ENCODE assay signal across 8 mouse cellular contexts in the genomic region with DNA sequence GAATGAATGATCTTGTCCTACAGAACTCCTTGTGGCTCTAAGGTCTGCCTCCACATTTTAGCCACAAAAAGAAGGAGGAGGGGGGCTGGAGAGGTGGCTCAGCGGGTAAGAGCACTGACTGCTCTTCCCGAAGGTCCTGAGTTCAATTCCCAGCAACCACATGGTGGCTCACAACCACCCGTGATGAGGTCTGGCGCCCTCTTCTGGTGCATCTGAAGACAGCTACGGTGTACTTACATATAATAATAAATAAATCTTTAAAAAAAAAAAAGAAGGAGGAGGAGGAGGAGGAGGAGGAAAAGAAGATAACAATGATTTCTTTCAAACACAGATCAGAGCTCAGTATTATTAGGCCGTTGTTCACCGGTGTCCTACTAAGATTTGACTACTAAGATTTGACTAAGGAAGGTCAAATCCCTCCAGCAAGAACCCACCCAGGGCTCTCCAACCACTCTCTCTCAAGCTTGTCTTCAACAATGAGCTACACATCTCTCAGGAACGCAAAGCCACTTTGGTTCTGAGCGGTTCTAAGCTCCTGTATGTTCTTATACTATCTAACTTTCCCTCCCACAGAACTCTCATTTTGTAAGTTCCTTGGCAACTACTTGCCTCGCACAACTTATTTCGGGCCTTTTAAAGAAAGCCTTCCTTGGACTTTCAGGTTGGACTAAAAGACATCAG. TPM values are rescaled to one million over a fixed set of nuclear protein-coding genes. Genes with fewer than 3 reads are reported as not detected.
DNase-seq lines count a peak whose midpoint lies in the region; ATAC-seq and TF ChIP-seq lines count a peak whose summit lies in the region.

A gene (plus strand): TSS at position 631 of the 681 bp plus-strand sequence.

- WGBS in forebrain, embryonic 16.5 days = 54% methylated on average over 11 of the region's 11 CpGs
- 64% methylated on average over 11 of the region's 11 CpGs for WGBS in hindbrain, embryonic 14.5 days
- WGBS in liver, embryonic 15.5 days (ENCODE audit: insufficient replicate concordance) = 57% methylated on average over 11 of the region's 11 CpGs

- H3K4me2 ChIP-seq in forebrain, embryonic 16.5 days (ENCODE audit: low read length) = peak within 1 kb of the TSS; percentile 79
- peak within 1 kb of the TSS; percentile 65 for H3K4me2 ChIP-seq in hindbrain, embryonic 14.5 days (replicated peaks)
- H3K4me2 ChIP-seq in liver, embryonic 15.5 days = peak within 1 kb of the TSS; percentile 83

- TF ChIP-seq CTCF in layer of hippocampus, adult 2 months (conservative IDR thresholded peaks at IDR 0.05) = peak; percentile 46
- no peak for TF ChIP-seq CTCF in Patski (IDR thresholded peaks at IDR 0.05)

- POLR2A ChIA-PET in Patski (lab: Charles Lee) = interaction anchor here (0.8 to 1.2 kb wide), 2 partner anchors 17 to 33 kb away, joined by 3 read pairs; no protein-coding TSS in a partner anchor

- in situ Hi-C loops in Patski (cut with MboI; ENCODE audit: low pct_unique_long_range_greater_than_20kb) = no loop called here

- ATAC-seq in Patski = no peak
- no peak for ATAC-seq in forebrain, embryonic 16.5 days
- ATAC-seq in hindbrain, embryonic 14.5 days (ENCODE audit: low FRiP score) = no peak
- ATAC-seq in liver, embryonic 15.5 days (ENCODE audit: insufficient read depth) = no peak

- H3K27me3 ChIP-seq in Patski = no peaks in the 10 kb centered on the region
- H3K27me3 ChIP-seq in forebrain, embryonic 16.5 days (replicated peaks; ENCODE audit: control insufficient read depth, insufficient read depth, low read length) = no peaks in the 10 kb centered on the region
- H3K27me3 ChIP-seq in hindbrain, embryonic 14.5 days (ENCODE audit: control insufficient read depth, insufficient read depth, low read length) = no peaks in the 10 kb centered on the region
- no peaks in the 10 kb centered on the region for H3K27me3 ChIP-seq in liver, embryonic 15.5 days

- peaks cover 29% of the 10 kb centered on the region for H3K4me1 ChIP-seq in forebrain, embryonic 16.5 days (replicated peaks; ENCODE audit: control insufficient read depth, insufficient read depth, low read length)
- H3K4me1 ChIP-seq in hindbrain, embryonic 14.5 days (replicated peaks; ENCODE audit: control insufficient read depth, insufficient read depth, low read length) = peaks cover 26% of the 10 kb centered on the region
- H3K4me1 ChIP-seq in liver, embryonic 15.5 days (replicated peaks) = peaks cover 21% of the 10 kb centered on the region

- H3K4me3 ChIP-seq in layer of hippocampus, adult 2 months = peak within 1 kb of the TSS; percentile 80
- peak within 1 kb of the TSS; percentile 95 for H3K4me3 ChIP-seq in forebrain, embryonic 16.5 days (replicated peaks; ENCODE audit: low read length)
- peak within 1 kb of the TSS; percentile 53 for H3K4me3 ChIP-seq in hindbrain, embryonic 14.5 days (replicated peaks; ENCODE audit: low read length)
- H3K4me3 ChIP-seq in liver, embryonic 15.5 days (replicated peaks) = peak within 1 kb of the TSS; percentile 76

- H3K9ac ChIP-seq in forebrain, embryonic 16.5 days (replicated peaks; ENCODE audit: low read depth, low read length) = peak within 1 kb of the TSS; percentile 91
- peak within 1 kb of the TSS; percentile 79 for H3K9ac ChIP-seq in hindbrain, embryonic 14.5 days
- peak within 1 kb of the TSS; percentile 77 for H3K9ac ChIP-seq in liver, embryonic 15.5 days

- H3K9me3 ChIP-seq in forebrain, embryonic 16.5 days (ENCODE audit: control insufficient read depth, low read length) = no peaks in the 10 kb centered on the region
- H3K9me3 ChIP-seq in hindbrain, embryonic 14.5 days (ENCODE audit: control insufficient read depth, low read length) = no peaks in the 10 kb centered on the region
- no peaks in the 10 kb centered on the region for H3K9me3 ChIP-seq in liver, embryonic 15.5 days (replicated peaks)

- no peaks in the 10 kb centered on the region for H3K36me3 ChIP-seq in forebrain, embryonic 16.5 days (ENCODE audit: control insufficient read depth, insufficient read depth)
- peaks cover under 1% of the 10 kb centered on the region; the same call in 1 of the 2 replicates for H3K36me3 ChIP-seq in hindbrain, embryonic 14.5 days (replicated peaks; ENCODE audit: control insufficient read depth, insufficient read depth)
- H3K36me3 ChIP-seq in liver, embryonic 15.5 days (replicated peaks) = 0 out of 2 replicates have a peak, but pooled peaks cover 5% of the 10 kb centered on the region

- peak within 1 kb of the TSS; percentile 93 for H3K27ac ChIP-seq in layer of hippocampus, adult 2 months
- H3K27ac ChIP-seq in forebrain, embryonic 16.5 days (ENCODE audit: low read length) = peak within 1 kb of the TSS; percentile 93
- peak within 1 kb of the TSS; percentile 93 for H3K27ac ChIP-seq in hindbrain, embryonic 14.5 days
- peak within 1 kb of the TSS; percentile 81 for H3K27ac ChIP-seq in liver, embryonic 15.5 days (replicated peaks)

- no peak for DNase-seq in layer of hippocampus, adult 2 months (ENCODE audit: low spot score in 2 of 2)
- DNase-seq in layer of hippocampus, adult 9-10 months (ENCODE audit: low spot score) = no peak
- DNase-seq in Patski (ENCODE audit: low read depth, low spot score) = no peak
- no peak for DNase-seq in hindbrain, embryonic 14.5 days (ENCODE audit: low spot score)
- no peak for DNase-seq in frontal cortex, postnatal 10 days (ENCODE audit: low spot score in 2 of 2)
- DNase-seq in testis, postnatal 10 days (ENCODE audit: low spot score) = no peak

- CTCF ChIA-PET in Patski (lab: Charles Lee) = interaction anchor here (1.5 kb wide), 1 partner anchor 192 kb away, joined by 3 read pairs; no protein-coding TSS in a partner anchor

RNA-seq across cellular contexts. Expression of the gene that starts here (rescaled TPM):
- 10 to 100 TPM; 51.0 to 55.8 TPM for total RNA-seq in layer of hippocampus, adult 2 months (2021)
- 54.8 TPM for polyA plus RNA-seq in Patski (2021)
- polyA plus RNA-seq in forebrain, embryonic 16.5 days (2015; fragmentation: Nextera tagmentation; extraction: Ambion mirVana) = 117 and 124 TPM in 2 replicates
- polyA plus RNA-seq in hindbrain, embryonic 14.5 days (2014; fragmentation: Nextera tagmentation; extraction: Ambion mirVana) = 88.1 and 88.5 TPM in 2 replicates
- polyA plus RNA-seq in liver, embryonic 15.5 days (2015; fragmentation: Nextera tagmentation; extraction: Ambion mirVana) = 39.7 and 40.5 TPM in 2 replicates
